In the genomic region with DNA sequence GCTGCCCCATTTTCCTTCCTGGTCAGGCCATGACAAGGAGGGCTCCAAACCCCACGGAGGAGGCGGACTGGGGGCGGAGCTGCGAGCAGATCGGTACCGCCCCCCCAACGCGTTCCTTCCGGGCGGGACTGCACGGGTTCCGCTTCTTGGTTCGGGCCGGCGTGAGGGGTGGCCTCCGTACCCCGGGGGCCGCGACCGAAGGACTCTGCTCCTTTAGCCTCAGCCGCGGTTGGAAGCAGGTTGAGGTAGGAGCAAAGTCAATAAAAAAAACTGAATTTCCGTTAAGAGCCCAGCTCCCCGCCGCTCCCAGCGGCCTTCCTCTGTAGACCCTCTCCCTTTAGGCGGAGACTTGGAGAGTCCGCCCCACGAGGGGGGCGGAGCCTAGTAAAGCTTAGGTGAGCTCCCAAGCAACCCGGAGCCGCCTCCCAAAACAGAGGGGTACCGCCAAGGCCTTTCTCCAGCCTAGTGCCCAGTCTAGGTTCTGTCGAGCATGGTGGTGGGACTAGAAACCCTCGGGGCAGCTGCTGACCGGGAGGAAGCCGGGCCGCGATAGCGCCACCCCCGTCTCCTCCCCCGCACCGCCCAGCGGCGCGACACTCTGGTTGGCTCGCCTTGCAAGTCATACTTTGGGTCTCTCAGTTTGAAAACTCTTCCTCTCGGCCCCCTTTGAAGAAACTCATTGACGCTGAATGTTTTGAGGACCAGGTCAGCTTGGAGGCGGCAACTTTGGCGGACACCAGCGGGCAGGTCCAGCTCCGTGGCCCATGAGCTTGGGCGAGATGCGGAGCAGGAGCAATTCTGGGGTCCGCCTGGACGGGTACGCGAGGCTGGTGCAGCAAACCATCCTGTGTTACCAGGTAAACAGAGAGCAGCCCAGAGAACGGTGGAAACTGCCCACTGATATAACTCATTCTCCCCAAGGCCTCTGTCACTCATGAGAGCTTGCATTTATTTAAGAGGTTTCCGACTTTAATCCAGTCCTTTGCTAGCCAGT, we compare ENCODE assay signal across 8 mouse cellular contexts. TPM values are rescaled to one million over a fixed set of nuclear protein-coding genes. Genes with fewer than 3 reads are reported as not detected.
DNase-seq lines count a peak whose midpoint lies in the region; ATAC-seq lines count a peak whose summit lies in the region.

A gene (plus strand): TSS at position 119 of the 994 bp plus-strand sequence.

- peak; percentile 93 for ATAC-seq in heart, embryonic 14.5 days (ENCODE audit: insufficient number of reproducible peaks, insufficient read depth, low FRiP score, low read depth)
- ATAC-seq in liver, embryonic 13.5 days (ENCODE audit: low read depth): peak; percentile 96
- peak; percentile 97 for ATAC-seq in stomach, embryonic 16.5 days (ENCODE audit: insufficient read depth, low FRiP score)

- no peaks in the 10 kb centered on the region for H3K9me3 ChIP-seq in heart, embryonic 14.5 days (ENCODE audit: control insufficient read depth, low read length)
- H3K9me3 ChIP-seq in liver, embryonic 13.5 days (replicated peaks): no peaks in the 10 kb centered on the region
- H3K9me3 ChIP-seq in stomach, embryonic 16.5 days (replicated peaks; ENCODE audit: control insufficient read depth, low read length): no peaks in the 10 kb centered on the region

- DNase-seq in CD4-positive, CD25-positive, alpha-beta regulatory T cell, adult 2 months (ENCODE audit: low read depth, low spot score): peak; percentile 91
- DNase-seq in fibroblast of lung, adult 2 months (ENCODE audit: low read depth): peak; percentile 45
- DNase-seq in kidney, postnatal 14 days: peak; percentile 88
- peak; percentile 82 for DNase-seq in liver, embryonic 13.5 days
- DNase-seq in neural tube, embryonic 10.5 days (ENCODE audit: extremely low spot score, low spot score): peak; percentile 74

- peak within 1 kb of the TSS; percentile 74 for H3K9ac ChIP-seq in heart, embryonic 14.5 days (ENCODE audit: low read length)
- H3K9ac ChIP-seq in liver, embryonic 13.5 days: peak within 1 kb of the TSS; percentile 71
- H3K9ac ChIP-seq in stomach, embryonic 16.5 days (ENCODE audit: low read length): peak within 1 kb of the TSS; percentile 76

- H3K4me1 ChIP-seq in brown adipose tissue, adult 24 weeks (ENCODE audit: control insufficient read depth, insufficient read depth, insufficient read length, low read length): no peaks in the 10 kb centered on the region
- no peaks in the 10 kb centered on the region for H3K4me1 ChIP-seq in heart, embryonic 14.5 days (ENCODE audit: control insufficient read depth in 2 of 2, insufficient read depth in 2 of 2, low read length in 2 of 2)
- H3K4me1 ChIP-seq in liver, embryonic 13.5 days (replicated peaks): peaks cover 20% of the 10 kb centered on the region
- H3K4me1 ChIP-seq in stomach, embryonic 16.5 days (ENCODE audit: control insufficient read depth, insufficient read depth, low read length): 0 out of 2 replicates have a peak, but pooled peaks cover 6% of the 10 kb centered on the region

- H3K4me2 ChIP-seq in heart, embryonic 14.5 days (ENCODE audit: low read length): peak within 1 kb of the TSS; percentile 69
- H3K4me2 ChIP-seq in liver, embryonic 13.5 days: peak within 1 kb of the TSS; percentile 73
- H3K4me2 ChIP-seq in stomach, embryonic 16.5 days (ENCODE audit: low read depth, low read length): peak within 1 kb of the TSS; percentile 62

- no peaks in the 10 kb centered on the region for H3K27me3 ChIP-seq in heart, embryonic 14.5 days (ENCODE audit: control insufficient read depth, insufficient read depth, low read length)
- no peaks in the 10 kb centered on the region for H3K27me3 ChIP-seq in liver, embryonic 13.5 days
- H3K27me3 ChIP-seq in stomach, embryonic 16.5 days (ENCODE audit: control insufficient read depth, insufficient read depth, low read length): peaks cover 4% of the 10 kb centered on the region; the same call in 1 of the 2 replicates

- H3K4me3 ChIP-seq in brown adipose tissue, adult 24 weeks (ENCODE audit: insufficient read depth, low read depth, low read length): peak within 1 kb of the TSS; percentile 100
- H3K4me3 ChIP-seq in heart, embryonic 14.5 days (ENCODE audit: control insufficient read depth in 1 of 2, insufficient read depth in 1 of 2, low read depth in 1 of 2, low read length in 2 of 2): peak within 1 kb of the TSS; percentile 60 to 80
- H3K4me3 ChIP-seq in liver, embryonic 13.5 days (replicated peaks): peak within 1 kb of the TSS; percentile 69
- peak within 1 kb of the TSS; percentile 68 for H3K4me3 ChIP-seq in stomach, embryonic 16.5 days (replicated peaks; ENCODE audit: low read length)

- H3K36me3 ChIP-seq in heart, embryonic 14.5 days (ENCODE audit: control insufficient read depth, insufficient read depth, low read length): no peaks in the 10 kb centered on the region
- H3K36me3 ChIP-seq in liver, embryonic 13.5 days: no peaks in the 10 kb centered on the region
- H3K36me3 ChIP-seq in stomach, embryonic 16.5 days (ENCODE audit: control insufficient read depth, insufficient read depth, low read length): no peaks in the 10 kb centered on the region

- WGBS in heart, embryonic 14.5 days: 14% methylated on average over 61 of the region's 61 CpGs
- 11% methylated on average over 59 of the region's 61 CpGs for WGBS in liver, embryonic 13.5 days (ENCODE audit: insufficient replicate concordance)
- WGBS in stomach, embryonic 16.5 days: 11% methylated on average over 61 of the region's 61 CpGs

- peak within 1 kb of the TSS; percentile 97 for H3K27ac ChIP-seq in brown adipose tissue, adult 24 weeks (replicated peaks; ENCODE audit: low read depth, low read length)
- peak within 1 kb of the TSS; percentile 90 to 95 for H3K27ac ChIP-seq in heart, embryonic 14.5 days (replicated peaks in 1 of 2; ENCODE audit: control insufficient read depth in 1 of 2, insufficient read depth in 1 of 2, low read depth in 2 of 2, low read length in 2 of 2)
- peak within 1 kb of the TSS; percentile 82 for H3K27ac ChIP-seq in liver, embryonic 13.5 days
- peak within 1 kb of the TSS; percentile 88 for H3K27ac ChIP-seq in stomach, embryonic 16.5 days (ENCODE audit: low read length)

RNA-seq across cellular contexts. Expression of the gene that starts here (rescaled TPM):
- 24.8 and 31.7 TPM in 2 replicates for polyA plus RNA-seq in brown adipose tissue, adult 24 weeks (2012; ENCODE audit: insufficient read depth, insufficient read length, missing spikeins)
- 27.2 and 27.4 TPM in 2 replicates for polyA plus RNA-seq in heart, embryonic 14.5 days (2014; fragmentation: Nextera tagmentation; extraction: Ambion mirVana)
- 9.1 and 11.2 TPM in 2 replicates for polyA plus RNA-seq in liver, embryonic 13.5 days (2015; fragmentation: Nextera tagmentation; extraction: Ambion mirVana)
- polyA plus RNA-seq in stomach, embryonic 16.5 days (2015; fragmentation: Nextera tagmentation; extraction: Ambion mirVana): 15.4 and 16.3 TPM in 2 replicates

Comparison
In these comparisons a context has a peak if more than half of its experiments do, and no peak if none do; other contexts are left out.
1. Peak in every context shown above with its lines: DNase-seq, ATAC-seq, H3K4me3 ChIP-seq and H3K27ac ChIP-seq.